Mouse (Mus musculus): ENCODE results near the gene Dbn1. TPM values are rescaled to one million over a fixed set of nuclear protein-coding genes. Genes with fewer than 3 reads are reported as not detected.

The Dbn1 gene
- polyA plus RNA-seq, 1 experiment from 2014 or later = 572 TPM

DNA sequence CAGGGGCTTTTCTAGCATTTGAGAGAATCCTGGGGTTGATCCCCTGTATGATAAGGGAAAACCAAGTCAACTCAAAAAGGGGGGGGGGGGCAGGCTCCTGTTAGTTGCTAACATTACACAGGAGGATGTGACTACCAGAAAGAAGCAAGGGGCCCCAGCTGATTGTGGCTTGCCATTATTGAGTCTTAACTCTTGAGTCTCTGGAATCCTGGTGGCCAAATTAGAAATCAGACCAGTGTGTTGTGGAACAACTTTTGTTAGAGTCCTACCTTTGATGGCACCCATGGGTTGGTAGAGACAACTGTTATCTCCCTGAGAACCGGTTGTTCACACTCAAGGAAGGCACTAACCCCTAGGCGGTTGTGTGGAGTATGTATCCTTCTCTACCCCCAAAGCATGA lies 24.9 kb downstream of the Dbn1 start:
- no peak overlapping the region for H3K27ac ChIP-seq (replicated peaks)
- ATAC-seq (ENCODE audit: low FRiP score, low read depth) = no peak
- no peak overlapping the region for H3K4me3 ChIP-seq
- peaks cover 47% of the 10 kb centered on the region for H3K4me1 ChIP-seq (replicated peaks)
- H3K9ac ChIP-seq = no peak overlapping the region
- 61% methylated on average over 2 of the region's 2 CpGs for WGBS
- no peaks in the 10 kb centered on the region for H3K9me3 ChIP-seq
- no peaks in the 10 kb centered on the region for H3K27me3 ChIP-seq
- H3K36me3 ChIP-seq = peaks cover 17% of the 10 kb centered on the region; the same call in 1 of the 2 replicates
- peak overlapping the region; percentile 81; the same call in 1 of the 2 replicates for H3K4me2 ChIP-seq

DNA sequence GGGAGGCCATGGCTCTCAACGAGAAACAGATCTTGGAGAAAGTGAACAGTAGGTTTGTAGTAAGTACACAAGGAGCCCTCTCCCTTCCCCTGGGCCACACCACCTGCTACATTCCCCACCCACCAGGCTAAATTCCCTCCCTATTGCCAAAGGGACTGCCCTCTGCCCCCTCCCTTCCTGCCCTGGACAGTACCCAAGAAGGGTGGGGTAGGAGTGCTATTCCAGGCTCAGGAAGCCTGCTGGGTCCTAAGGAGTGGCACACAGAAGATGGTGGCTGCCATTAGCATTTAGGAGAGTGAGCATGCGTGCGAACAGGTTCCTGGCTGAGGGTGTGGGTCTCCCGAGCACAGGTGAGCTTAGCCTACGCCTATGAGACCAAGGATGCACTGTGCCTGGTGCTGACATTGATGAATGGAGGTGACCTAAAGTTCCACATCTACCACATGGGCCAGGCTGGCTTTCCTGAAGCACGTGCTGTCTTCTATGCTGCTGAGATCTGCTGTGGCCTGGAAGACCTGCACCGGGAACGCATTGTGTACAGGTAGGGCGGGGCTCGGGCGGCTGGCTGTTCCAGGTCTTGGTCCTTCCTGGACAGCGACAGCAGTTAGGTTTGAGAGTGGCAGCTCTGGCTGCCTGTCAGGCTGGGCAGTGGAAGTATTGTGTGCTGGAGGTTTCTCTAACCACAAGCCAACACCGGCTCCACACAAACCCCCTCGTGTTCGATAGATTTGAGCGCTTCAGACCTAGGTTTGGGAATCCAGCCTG lies 35.9 kb downstream of the Dbn1 start:
- H3K27me3 ChIP-seq = no peaks in the 10 kb centered on the region
- no peaks in the 10 kb centered on the region for H3K9me3 ChIP-seq
- H3K27ac ChIP-seq (replicated peaks) = no peak overlapping the region
- WGBS = 96% methylated on average over 16 of the region's 16 CpGs
- H3K9ac ChIP-seq = no peak overlapping the region
- no peak for ATAC-seq (ENCODE audit: low FRiP score, low read depth)
- H3K36me3 ChIP-seq = peaks cover 60% of the 10 kb centered on the region
- H3K4me3 ChIP-seq = no peak overlapping the region
- H3K4me2 ChIP-seq = no peak overlapping the region
- H3K4me1 ChIP-seq (replicated peaks) = peaks cover 12% of the 10 kb centered on the region

DNA sequence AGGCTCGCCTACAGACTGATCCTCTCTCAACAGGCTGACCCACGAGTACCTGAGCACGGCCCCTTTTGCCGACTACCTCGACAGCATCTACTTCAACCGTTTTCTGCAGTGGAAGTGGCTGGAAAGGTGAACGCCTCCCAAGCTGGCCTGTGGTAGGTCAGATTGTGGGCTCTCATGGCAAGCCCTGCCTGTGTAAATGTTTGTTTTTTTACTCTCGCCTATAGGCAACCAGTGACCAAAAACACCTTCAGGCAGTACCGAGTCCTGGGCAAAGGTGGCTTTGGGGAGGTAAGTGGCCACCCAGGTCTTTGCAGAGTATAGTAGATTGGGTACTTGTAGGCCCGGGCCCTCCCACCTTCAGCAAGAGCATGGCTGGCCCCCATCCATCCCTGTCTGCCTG lies 36.6 kb downstream of the Dbn1 start:
- H3K27ac ChIP-seq (replicated peaks) = no peak overlapping the region
- no peak overlapping the region for H3K4me3 ChIP-seq
- H3K9me3 ChIP-seq = no peaks in the 10 kb centered on the region
- ATAC-seq (ENCODE audit: low FRiP score, low read depth) = no peak
- H3K4me2 ChIP-seq = no peak overlapping the region
- H3K27me3 ChIP-seq = no peaks in the 10 kb centered on the region
- WGBS = 92% methylated on average over 10 of the region's 10 CpGs
- H3K36me3 ChIP-seq = peaks cover 54% of the 10 kb centered on the region
- H3K4me1 ChIP-seq (replicated peaks) = peaks cover 19% of the 10 kb centered on the region
- no peak overlapping the region for H3K9ac ChIP-seq

DNA sequence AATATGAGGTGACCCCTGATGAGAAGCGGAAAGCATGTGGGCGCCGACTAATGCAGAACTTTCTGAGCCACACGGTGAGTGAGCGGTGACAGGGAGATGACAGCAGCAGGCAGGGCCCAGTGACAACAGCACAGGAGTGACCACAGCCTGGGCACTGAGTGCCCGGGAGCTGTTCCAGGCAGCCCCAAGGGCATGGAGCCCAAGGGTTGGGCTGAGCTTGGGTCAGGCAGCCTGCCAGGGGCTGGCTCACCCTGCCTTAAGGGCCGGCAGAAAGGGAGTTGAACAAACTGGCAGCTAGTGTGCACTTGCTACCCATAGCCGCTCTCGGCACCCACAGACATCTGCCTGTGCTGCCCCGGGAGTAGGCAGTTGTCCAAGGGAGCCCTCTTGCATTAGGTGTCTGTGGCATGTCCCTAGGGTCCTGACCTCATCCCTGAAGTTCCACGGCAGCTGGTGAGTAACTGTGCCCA lies 37.4 kb downstream of the Dbn1 start:
- Histone ChIP-seq H3K27me3 (no peaks in the 10 kb centered on the region), H3K27ac (replicated peaks) (no peak overlapping the region), H3K4me1 (replicated peaks) (peaks cover 25% of the 10 kb centered on the region), H3K9ac (no peak overlapping the region), H3K4me2 (no peak overlapping the region), H3K9me3 (no peaks in the 10 kb centered on the region), H3K36me3 (peaks cover 48% of the 10 kb centered on the region), H3K4me3 (no peak overlapping the region)
- no peak for ATAC-seq (ENCODE audit: low FRiP score, low read depth)
- 89% methylated on average over 11 of the region's 11 CpGs for WGBS

DNA sequence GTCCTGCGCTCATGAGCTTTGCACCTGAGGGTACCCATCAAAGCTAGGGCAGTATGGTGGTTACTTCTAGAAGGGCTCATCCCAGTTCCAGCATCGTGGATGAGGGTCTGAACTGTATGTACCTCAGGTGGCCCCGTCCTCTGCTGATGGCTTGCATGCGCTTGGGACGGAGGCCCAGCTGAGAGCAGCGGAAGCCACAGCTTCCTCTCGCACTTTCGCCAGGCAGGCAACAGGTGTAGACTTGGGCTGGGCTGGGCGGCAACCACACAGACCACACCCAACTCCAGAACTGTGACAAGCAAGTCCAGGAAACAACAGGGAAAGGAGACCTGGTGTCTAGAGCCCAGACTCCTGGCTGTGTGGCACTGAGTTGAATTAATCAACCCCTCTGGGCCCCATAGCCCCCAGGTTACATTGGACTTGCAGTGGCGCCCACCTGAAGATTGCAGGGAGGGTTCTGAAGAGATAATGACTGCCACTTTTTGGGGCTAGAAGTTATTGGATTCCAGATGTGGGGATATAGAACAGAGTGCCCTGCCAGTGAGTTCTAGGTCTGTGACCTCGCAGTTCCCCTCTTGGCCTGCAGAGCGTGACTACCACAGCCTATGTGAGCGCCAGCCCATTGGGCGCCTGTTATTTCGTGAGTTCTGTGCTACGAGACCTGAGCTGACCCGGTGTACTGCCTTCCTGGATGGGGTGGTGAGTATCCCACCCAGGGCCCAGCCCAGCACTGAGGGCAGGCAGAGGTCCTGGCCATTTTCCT lies 38.1 kb downstream of the Dbn1 start:
- Histone ChIP-seq H3K4me3 (no peak overlapping the region), H3K27me3 (no peaks in the 10 kb centered on the region), H3K36me3 (peaks cover 41% of the 10 kb centered on the region), H3K9ac (no peak overlapping the region), H3K9me3 (no peaks in the 10 kb centered on the region), H3K27ac (replicated peaks) (no peak overlapping the region), H3K4me2 (no peak overlapping the region), H3K4me1 (replicated peaks) (peaks cover 25% of the 10 kb centered on the region)
- 93% methylated on average over 17 of the region's 17 CpGs for WGBS
- no peak for ATAC-seq (ENCODE audit: low FRiP score, low read depth)

DNA sequence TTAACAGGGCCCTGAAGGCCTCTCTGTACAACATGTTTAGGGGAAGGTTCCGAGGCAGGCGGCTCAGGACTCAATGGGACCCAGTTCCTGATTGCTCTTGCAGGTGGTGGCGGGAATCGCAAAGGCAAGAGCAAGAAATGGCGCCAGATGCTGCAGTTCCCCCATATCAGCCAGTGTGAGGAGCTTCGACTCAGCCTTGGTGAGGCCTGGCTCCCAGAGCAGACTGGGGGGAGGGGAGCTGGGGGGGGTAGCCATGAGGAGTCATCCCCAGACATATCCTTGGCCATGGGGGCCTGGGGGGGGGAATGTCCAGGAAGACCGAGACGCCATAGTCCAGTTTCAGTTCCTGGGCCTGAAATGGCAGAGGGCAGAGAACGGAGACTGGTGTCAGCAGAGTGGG lies 38.7 kb downstream of the Dbn1 start:
- ATAC-seq (ENCODE audit: low FRiP score, low read depth) = no peak

DNA sequence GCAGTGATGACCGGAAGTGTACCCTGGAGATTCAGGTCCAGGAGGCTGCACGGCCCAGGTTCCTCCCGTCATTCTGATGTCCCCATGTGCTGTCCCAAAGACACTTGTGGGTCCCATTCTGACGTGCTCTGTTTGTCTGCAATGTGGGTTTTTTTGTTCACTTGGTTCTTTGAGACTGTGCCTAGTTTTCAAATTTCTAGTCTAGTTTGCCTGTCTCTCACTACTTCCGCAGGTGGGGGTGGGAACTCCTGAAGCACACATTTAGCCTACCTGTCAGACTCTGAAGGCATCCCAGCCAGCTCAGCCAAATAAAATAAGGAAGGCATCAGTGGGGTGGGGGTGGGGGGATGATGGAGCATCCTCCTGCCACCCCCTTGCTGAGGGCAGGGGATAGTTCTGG lies 39.8 kb downstream of the Dbn1 start:
- Histone ChIP-seq H3K36me3 (peaks cover 28% of the 10 kb centered on the region), H3K4me1 (replicated peaks) (peaks cover 33% of the 10 kb centered on the region), H3K4me3 (no peak overlapping the region), H3K9ac (no peak overlapping the region), H3K9me3 (no peaks in the 10 kb centered on the region), H3K27me3 (no peaks in the 10 kb centered on the region), H3K27ac (replicated peaks) (no peak overlapping the region), H3K4me2 (no peak overlapping the region)
- 91% methylated on average over 5 of the region's 5 CpGs for WGBS
- no peak for ATAC-seq (ENCODE audit: low FRiP score, low read depth)

More for the DNA sequence above, 38.7 kb downstream of the Dbn1 start:
- H3K4me1 ChIP-seq (replicated peaks) = peaks cover 26% of the 10 kb centered on the region
- H3K27ac ChIP-seq (replicated peaks) = no peak overlapping the region
- no peaks in the 10 kb centered on the region for H3K9me3 ChIP-seq
- no peak overlapping the region for H3K4me2 ChIP-seq
- H3K4me3 ChIP-seq = no peak overlapping the region
- WGBS = 94% methylated on average over 9 of the region's 9 CpGs
- peaks cover 37% of the 10 kb centered on the region for H3K36me3 ChIP-seq
- no peak overlapping the region for H3K9ac ChIP-seq
- H3K27me3 ChIP-seq = no peaks in the 10 kb centered on the region

DNA sequence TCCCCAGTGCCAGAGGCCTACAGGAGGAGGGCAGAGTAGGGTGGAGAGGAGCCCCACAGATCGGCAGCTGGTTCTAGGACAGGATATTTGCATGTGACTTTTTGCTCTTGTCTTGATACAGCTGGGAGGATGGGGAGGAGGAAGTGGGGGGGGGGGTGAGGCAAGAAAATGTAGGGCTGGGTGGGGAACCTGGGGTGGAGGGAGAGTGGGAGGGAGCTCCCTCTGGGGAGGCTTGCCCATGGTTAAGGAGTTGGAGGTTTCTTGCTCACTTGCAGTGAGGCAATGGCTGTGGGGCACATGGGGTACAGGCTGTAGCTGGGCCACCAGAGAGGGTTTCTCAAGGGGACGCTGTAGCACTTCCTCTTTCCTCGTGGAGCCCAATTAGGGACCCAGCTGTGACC lies 40.4 kb downstream of the Dbn1 start:
- H3K9ac ChIP-seq = no peak overlapping the region
- 53% methylated on average over 3 of the region's 3 CpGs for WGBS
- H3K4me2 ChIP-seq = no peak overlapping the region
- no peak overlapping the region for H3K4me3 ChIP-seq
- H3K36me3 ChIP-seq = peaks cover 22% of the 10 kb centered on the region
- H3K27me3 ChIP-seq = no peaks in the 10 kb centered on the region
- H3K4me1 ChIP-seq (replicated peaks) = peaks cover 33% of the 10 kb centered on the region
- no peak for ATAC-seq (ENCODE audit: low FRiP score, low read depth)
- H3K27ac ChIP-seq (replicated peaks) = no peak overlapping the region
- H3K9me3 ChIP-seq = no peaks in the 10 kb centered on the region

DNA sequence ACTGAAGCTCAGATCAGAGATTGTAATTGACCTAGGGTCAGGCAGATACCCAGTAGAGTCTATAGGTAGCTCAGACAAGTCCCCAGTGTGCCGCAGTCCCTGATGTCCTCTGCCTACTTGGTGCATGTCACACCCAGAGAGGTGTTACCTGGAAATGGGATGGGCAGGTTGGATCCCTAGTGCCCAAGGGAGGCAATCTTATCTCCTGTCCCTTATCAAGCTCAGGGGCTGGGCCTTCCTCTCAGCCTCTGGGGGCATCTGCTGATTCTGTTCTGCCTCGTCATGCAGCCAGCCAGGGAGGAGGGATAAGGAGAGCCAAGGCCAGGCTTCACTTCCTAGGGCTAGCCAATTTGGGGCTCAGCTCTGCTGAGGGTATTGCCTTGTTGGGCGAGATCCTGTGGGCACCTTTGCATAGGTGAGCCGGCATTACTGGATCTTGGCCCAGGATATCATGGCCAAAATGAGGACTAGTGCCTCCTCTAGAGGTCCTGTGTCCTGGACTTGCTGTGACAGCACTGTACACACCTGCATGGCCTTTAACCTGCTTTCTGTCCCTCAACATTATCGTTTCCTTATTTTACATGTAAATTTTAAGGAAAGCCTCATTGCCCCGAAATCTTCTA lies 41.3 kb downstream of the Dbn1 start:
- H3K4me2 ChIP-seq = peak overlapping the region; percentile 94
- peaks cover 14% of the 10 kb centered on the region for H3K36me3 ChIP-seq
- no peak overlapping the region for H3K27ac ChIP-seq (replicated peaks)
- H3K9ac ChIP-seq = peak overlapping the region; percentile 96; the same call in 1 of the 2 replicates
- peak overlapping the region; percentile 92 for H3K4me3 ChIP-seq
- WGBS = 78% methylated on average over 6 of the region's 6 CpGs
- peaks cover 33% of the 10 kb centered on the region for H3K4me1 ChIP-seq (replicated peaks)
- H3K27me3 ChIP-seq = no peaks in the 10 kb centered on the region
- no peaks in the 10 kb centered on the region for H3K9me3 ChIP-seq
- ATAC-seq (ENCODE audit: low FRiP score, low read depth) = no peak

DNA sequence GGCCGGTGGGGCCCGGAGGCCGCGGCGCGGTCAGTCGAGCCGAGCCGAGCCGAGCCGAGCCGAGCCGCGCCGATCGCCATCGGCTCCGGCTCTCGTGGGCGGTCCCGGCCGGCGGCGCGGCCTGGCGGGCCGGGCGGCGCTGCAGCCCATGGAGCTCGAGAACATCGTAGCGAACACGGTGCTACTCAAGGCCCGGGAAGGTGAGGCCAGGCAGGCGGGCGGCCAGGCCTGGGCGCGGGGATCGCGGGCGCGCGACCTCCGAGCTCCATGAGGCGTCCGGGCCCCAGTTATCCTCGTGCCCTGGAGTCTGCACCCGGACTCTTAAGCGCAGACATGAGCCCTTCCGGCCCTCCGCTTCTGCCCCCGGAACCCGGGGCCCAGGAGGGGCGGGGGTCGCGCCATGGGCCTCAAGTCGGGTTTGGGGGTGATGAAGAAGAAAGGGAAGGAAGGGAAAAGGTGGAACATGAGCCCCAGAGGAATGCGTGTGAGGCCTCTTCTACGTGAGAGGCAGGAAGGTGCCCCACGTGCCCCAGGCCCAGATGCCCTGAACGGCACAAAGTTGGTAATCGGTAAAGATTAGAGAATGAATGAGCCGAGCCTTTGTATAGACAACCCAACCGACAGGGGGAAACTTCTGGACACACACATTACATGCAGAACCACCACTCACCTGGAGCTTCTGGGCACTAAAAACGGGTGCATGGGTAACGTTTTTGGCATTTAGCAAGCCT lies 42.4 kb downstream of the Dbn1 start:
- peak overlapping the region; percentile 96 for H3K9ac ChIP-seq
- peak overlapping the region; percentile 97 for H3K27ac ChIP-seq (replicated peaks)
- H3K27me3 ChIP-seq = no peaks in the 10 kb centered on the region
- under 1% methylated on average over 66 of the region's 66 CpGs for WGBS
- no peak for ATAC-seq (ENCODE audit: low FRiP score, low read depth)
- H3K4me2 ChIP-seq = peak overlapping the region; percentile 94
- peaks cover 33% of the 10 kb centered on the region for H3K4me1 ChIP-seq (replicated peaks)
- peaks cover 5% of the 10 kb centered on the region for H3K36me3 ChIP-seq
- no peaks in the 10 kb centered on the region for H3K9me3 ChIP-seq
- peak overlapping the region; percentile 92 for H3K4me3 ChIP-seq

DNA sequence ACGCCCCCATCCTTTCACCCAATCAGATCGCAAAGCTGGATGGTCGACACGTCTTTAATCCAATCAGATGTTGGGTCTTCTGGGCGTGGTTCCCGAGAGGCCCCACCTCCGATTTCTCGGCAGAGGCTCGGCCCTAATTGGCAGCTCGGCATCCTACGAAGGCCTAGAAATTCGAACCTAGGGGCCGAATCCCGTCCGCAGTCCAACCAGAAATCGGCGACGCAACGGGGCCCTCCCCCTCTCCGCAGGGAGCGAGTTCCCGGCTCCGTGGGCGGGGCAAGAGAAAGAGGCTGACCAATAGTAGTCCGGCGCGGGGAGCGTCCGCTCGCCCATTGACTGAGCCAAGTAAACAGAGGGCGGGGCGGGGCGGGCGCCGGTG lies 43.0 kb downstream of the Dbn1 start, which contains the start of gene Grk6:
Gene Grk6 (plus strand): TSS at position 136 of the 379 bp plus-strand sequence.
- Histone ChIP-seq H3K27ac (replicated peaks) (peak within 1 kb of the TSS; percentile 97), H3K9me3 (no peaks in the 10 kb centered on the region), H3K4me2 (peak within 1 kb of the TSS; percentile 94), H3K9ac (peak within 1 kb of the TSS; percentile 96), H3K27me3 (no peaks in the 10 kb centered on the region), H3K4me1 (replicated peaks) (peaks cover 33% of the 10 kb centered on the region), H3K4me3 (peak within 1 kb of the TSS; percentile 92), H3K36me3 (0 out of 2 replicates have a peak, but pooled peaks cover 3% of the 10 kb centered on the region)
- peak; percentile 97 for ATAC-seq (ENCODE audit: low FRiP score, low read depth)
- 0% methylated on average over 35 of the region's 35 CpGs for WGBS

All from hindbrain, embryonic 15.5 days (tissue).